Mouse (Mus musculus): ENCODE data around the gene 1700016K19Rik. TPM values are rescaled to one million over a fixed set of nuclear protein-coding genes. Genes with fewer than 3 reads are reported as not detected.

The 1700016K19Rik gene
- polyA plus RNA-seq, 1 experiment from 2014 or later: 1.7 TPM

- Histone ChIP-seq H3K4me3 (ENCODE audit: low read depth, low read length) (no peak overlapping the region), H3K4me2 (ENCODE audit: low read depth, low read length) (no peak overlapping the region), H3K36me3 (ENCODE audit: control insufficient read depth, insufficient read depth, low read length) (no peaks in the 10 kb centered on the region), H3K4me1 (ENCODE audit: control insufficient read depth, insufficient read depth, low read length) (no peaks in the 10 kb centered on the region), H3K9me3 (ENCODE audit: control insufficient read depth, low read length) (no peaks in the 10 kb centered on the region), H3K9ac (replicated peaks; ENCODE audit: low read depth, low read length) (no peak overlapping the region), H3K27me3 (ENCODE audit: control insufficient read depth, insufficient read depth, low read length) (no peaks in the 10 kb centered on the region), H3K27ac (ENCODE audit: low read depth, low read length) (no peak overlapping the region)
- WGBS: 82% methylated on average over 4 of the region's 4 CpGs
- ATAC-seq (ENCODE audit: low read depth): no peak
These were observed 20.2 kb downstream of the 1700016K19Rik start for GRCm38 (mm10) chr11:76019879-76020278.

GRCm38 (mm10) chr11:76020916-76021315 is 21.2 kb downstream of the 1700016K19Rik start:
- Histone ChIP-seq H3K9me3 (ENCODE audit: control insufficient read depth, low read length) (no peaks in the 10 kb centered on the region), H3K36me3 (ENCODE audit: control insufficient read depth, insufficient read depth, low read length) (no peaks in the 10 kb centered on the region), H3K9ac (replicated peaks; ENCODE audit: low read depth, low read length) (no peak overlapping the region), H3K4me2 (ENCODE audit: low read depth, low read length) (no peak overlapping the region), H3K4me3 (ENCODE audit: low read depth, low read length) (no peak overlapping the region), H3K4me1 (ENCODE audit: control insufficient read depth, insufficient read depth, low read length) (no peaks in the 10 kb centered on the region), H3K27ac (ENCODE audit: low read depth, low read length) (no peak overlapping the region), H3K27me3 (ENCODE audit: control insufficient read depth, insufficient read depth, low read length) (no peaks in the 10 kb centered on the region)
- WGBS: 86% methylated on average over 9 of the region's 9 CpGs
- no peak for ATAC-seq (ENCODE audit: low read depth)

- no peak overlapping the region for H3K4me3 ChIP-seq (ENCODE audit: low read depth, low read length)
- H3K4me1 ChIP-seq (ENCODE audit: control insufficient read depth, insufficient read depth, low read length): 0 out of 2 replicates have a peak, but pooled peaks cover 4% of the 10 kb centered on the region
- H3K9me3 ChIP-seq (ENCODE audit: control insufficient read depth, low read length): no peaks in the 10 kb centered on the region
- H3K9ac ChIP-seq (replicated peaks; ENCODE audit: low read depth, low read length): no peak overlapping the region
- WGBS: 69% methylated on average over 7 of the region's 7 CpGs
- no peak overlapping the region for H3K27ac ChIP-seq (ENCODE audit: low read depth, low read length)
- no peak for ATAC-seq (ENCODE audit: low read depth)
- no peaks in the 10 kb centered on the region for H3K36me3 ChIP-seq (ENCODE audit: control insufficient read depth, insufficient read depth, low read length)
- no peak overlapping the region for H3K4me2 ChIP-seq (ENCODE audit: low read depth, low read length)
- H3K27me3 ChIP-seq (ENCODE audit: control insufficient read depth, insufficient read depth, low read length): no peaks in the 10 kb centered on the region
These were observed 25.4 kb downstream of the 1700016K19Rik start for GRCm38 (mm10) chr11:76025080-76025583.

- Histone ChIP-seq H3K9me3 (ENCODE audit: control insufficient read depth, low read length) (no peaks in the 10 kb centered on the region), H3K4me3 (ENCODE audit: low read depth, low read length) (peak overlapping the region; percentile 58), H3K27ac (ENCODE audit: low read depth, low read length) (no peak overlapping the region), H3K9ac (replicated peaks; ENCODE audit: low read depth, low read length) (peak overlapping the region; percentile 65), H3K4me2 (ENCODE audit: low read depth, low read length) (peak overlapping the region; percentile 88), H3K27me3 (ENCODE audit: control insufficient read depth, insufficient read depth, low read length) (no peaks in the 10 kb centered on the region), H3K36me3 (ENCODE audit: control insufficient read depth, insufficient read depth, low read length) (no peaks in the 10 kb centered on the region), H3K4me1 (ENCODE audit: control insufficient read depth, insufficient read depth, low read length) (0 out of 2 replicates have a peak, but pooled peaks cover 4% of the 10 kb centered on the region)
- 6% methylated on average over 14 of the region's 14 CpGs for WGBS
- no peak for ATAC-seq (ENCODE audit: low read depth)
These were observed 26.9 kb downstream of the 1700016K19Rik start for GRCm38 (mm10) chr11:76026527-76027138.

- ATAC-seq (ENCODE audit: low read depth): peak; percentile 84
- WGBS: under 1% methylated on average over 79 of the region's 112 CpGs
- Histone ChIP-seq H3K9ac (replicated peaks; ENCODE audit: low read depth, low read length) (peak within 1 kb of the TSS; percentile 65), H3K36me3 (ENCODE audit: control insufficient read depth, insufficient read depth, low read length) (no peaks in the 10 kb centered on the region), H3K4me1 (ENCODE audit: control insufficient read depth, insufficient read depth, low read length) (0 out of 2 replicates have a peak, but pooled peaks cover 4% of the 10 kb centered on the region), H3K9me3 (ENCODE audit: control insufficient read depth, low read length) (no peaks in the 10 kb centered on the region), H3K27ac (ENCODE audit: low read depth, low read length) (no peak within 1 kb of the TSS), H3K4me3 (ENCODE audit: low read depth, low read length) (peak within 1 kb of the TSS; percentile 58), H3K27me3 (ENCODE audit: control insufficient read depth, insufficient read depth, low read length) (no peaks in the 10 kb centered on the region), H3K4me2 (ENCODE audit: low read depth, low read length) (peak within 1 kb of the TSS; percentile 88)
These were observed 27.7 kb downstream of the 1700016K19Rik start, which contains the start of gene Rflnb for GRCm38 (mm10) chr11:76027139-76028071. Gene Rflnb (minus strand): TSS chr11:76027782.

GRCm38 (mm10) chr11:76028072-76028465 is 28.4 kb downstream of the 1700016K19Rik start:
- Histone ChIP-seq H3K27ac (ENCODE audit: low read depth, low read length) (no peak overlapping the region), H3K4me2 (ENCODE audit: low read depth, low read length) (peak overlapping the region; percentile 88), H3K27me3 (ENCODE audit: control insufficient read depth, insufficient read depth, low read length) (no peaks in the 10 kb centered on the region), H3K9me3 (ENCODE audit: control insufficient read depth, low read length) (no peaks in the 10 kb centered on the region), H3K36me3 (ENCODE audit: control insufficient read depth, insufficient read depth, low read length) (no peaks in the 10 kb centered on the region), H3K4me3 (ENCODE audit: low read depth, low read length) (peak overlapping the region; percentile 58), H3K4me1 (ENCODE audit: control insufficient read depth, insufficient read depth, low read length) (0 out of 2 replicates have a peak, but pooled peaks cover 4% of the 10 kb centered on the region), H3K9ac (replicated peaks; ENCODE audit: low read depth, low read length) (peak overlapping the region; percentile 65)
- WGBS: 1% methylated on average over 10 of the region's 14 CpGs
- ATAC-seq (ENCODE audit: low read depth): no peak

GRCm38 (mm10) chr11:76033359-76033758 is 33.6 kb downstream of the 1700016K19Rik start:
- WGBS: 74% methylated on average over 6 of the region's 6 CpGs
- Histone ChIP-seq H3K27ac (ENCODE audit: low read depth, low read length) (no peak overlapping the region), H3K4me1 (ENCODE audit: control insufficient read depth, insufficient read depth, low read length) (no peaks in the 10 kb centered on the region), H3K9ac (replicated peaks; ENCODE audit: low read depth, low read length) (no peak overlapping the region), H3K4me2 (ENCODE audit: low read depth, low read length) (no peak overlapping the region), H3K4me3 (ENCODE audit: low read depth, low read length) (no peak overlapping the region), H3K9me3 (ENCODE audit: control insufficient read depth, low read length) (no peaks in the 10 kb centered on the region), H3K36me3 (ENCODE audit: control insufficient read depth, insufficient read depth, low read length) (no peaks in the 10 kb centered on the region), H3K27me3 (ENCODE audit: control insufficient read depth, insufficient read depth, low read length) (no peaks in the 10 kb centered on the region)
- no peak for ATAC-seq (ENCODE audit: low read depth)

- WGBS: 56% methylated on average over 4 of the region's 4 CpGs
- Histone ChIP-seq H3K4me2 (ENCODE audit: low read depth, low read length) (no peak overlapping the region), H3K36me3 (ENCODE audit: control insufficient read depth, insufficient read depth, low read length) (no peaks in the 10 kb centered on the region), H3K4me3 (ENCODE audit: low read depth, low read length) (no peak overlapping the region), H3K9ac (replicated peaks; ENCODE audit: low read depth, low read length) (no peak overlapping the region), H3K4me1 (ENCODE audit: control insufficient read depth, insufficient read depth, low read length) (no peaks in the 10 kb centered on the region), H3K9me3 (ENCODE audit: control insufficient read depth, low read length) (no peaks in the 10 kb centered on the region), H3K27me3 (ENCODE audit: control insufficient read depth, insufficient read depth, low read length) (no peaks in the 10 kb centered on the region), H3K27ac (ENCODE audit: low read depth, low read length) (no peak overlapping the region)
- no peak for ATAC-seq (ENCODE audit: low read depth)
These were observed 34.1 kb downstream of the 1700016K19Rik start for GRCm38 (mm10) chr11:76033836-76034235.

- no peak overlapping the region for H3K27ac ChIP-seq (ENCODE audit: low read depth, low read length)
- 81% methylated on average over 8 of the region's 8 CpGs for WGBS
- H3K4me2 ChIP-seq (ENCODE audit: low read depth, low read length): no peak overlapping the region
- H3K9me3 ChIP-seq (ENCODE audit: control insufficient read depth, low read length): no peaks in the 10 kb centered on the region
- H3K4me3 ChIP-seq (ENCODE audit: low read depth, low read length): no peak overlapping the region
- no peaks in the 10 kb centered on the region for H3K4me1 ChIP-seq (ENCODE audit: control insufficient read depth, insufficient read depth, low read length)
- no peak overlapping the region for H3K9ac ChIP-seq (replicated peaks; ENCODE audit: low read depth, low read length)
- no peak for ATAC-seq (ENCODE audit: low read depth)
- no peaks in the 10 kb centered on the region for H3K27me3 ChIP-seq (ENCODE audit: control insufficient read depth, insufficient read depth, low read length)
- no peaks in the 10 kb centered on the region for H3K36me3 ChIP-seq (ENCODE audit: control insufficient read depth, insufficient read depth, low read length)
These were observed 35.5 kb downstream of the 1700016K19Rik start for GRCm38 (mm10) chr11:76035182-76035581.
